Mouse (Mus musculus): Measurements from ENCODE around the gene Ap3b2.
A peak's percentile ranks its signal among the peaks of the same experiment; 100 is the strongest.
"Not testable (repeated sequence)": the region's sequence is repeated elsewhere in the genome, so short reads cannot be mapped to it uniquely, and the experiment has no call there.

Gene Ap3b2

GRCm38 (mm10) chr7:81493331-81494021, at the start of gene Ap3b2:
Ap3b2 (minus strand) TSS chr7:81493925.
- DNase-seq (ENCODE audit: low read depth, low spot score), result peak; percentile 54

GRCm38 (mm10) chr7:81542934-81543333, 49.2 kb upstream of the Ap3b2 start:
- DNase-seq (ENCODE audit: low read depth, low spot score), result no peak

GRCm38 (mm10) chr7:81541924-81542524, 48.3 kb upstream of the Ap3b2 start:
- DNase-seq (ENCODE audit: low read depth, low spot score), result no peak

- no peak for DNase-seq (ENCODE audit: low read depth, low spot score)
These were observed 47.3 kb upstream of the Ap3b2 start for GRCm38 (mm10) chr7:81540999-81541398.

GRCm38 (mm10) chr7:81539565-81539964, 45.8 kb upstream of the Ap3b2 start:
- no peak for DNase-seq (ENCODE audit: low read depth, low spot score)

- DNase-seq (ENCODE audit: low read depth, low spot score), result no peak
These were observed 44.4 kb upstream of the Ap3b2 start for GRCm38 (mm10) chr7:81538070-81538675.

GRCm38 (mm10) chr7:81536478-81536877, 42.8 kb upstream of the Ap3b2 start:
- no peak for DNase-seq (ENCODE audit: low read depth, low spot score)

- no peak for DNase-seq (ENCODE audit: low read depth, low spot score)
These were observed 37.7 kb upstream of the Ap3b2 start for GRCm38 (mm10) chr7:81531462-81531861.

GRCm38 (mm10) chr7:81528918-81529317, 35.2 kb upstream of the Ap3b2 start:
- DNase-seq (ENCODE audit: low read depth, low spot score), result no peak

GRCm38 (mm10) chr7:81523663-81524017, 29.9 kb upstream of the Ap3b2 start:
- DNase-seq (ENCODE audit: low read depth, low spot score), result no peak

GRCm38 (mm10) chr7:81523008-81523662, 29.4 kb upstream of the Ap3b2 start:
- DNase-seq (ENCODE audit: low read depth, low spot score), result peak; percentile 82

GRCm38 (mm10) chr7:81516154-81517030, 22.7 kb upstream of the Ap3b2 start:
- no peak for DNase-seq (ENCODE audit: low read depth, low spot score)

- DNase-seq (ENCODE audit: low read depth, low spot score), result no peak
These were observed 21.3 kb upstream of the Ap3b2 start for GRCm38 (mm10) chr7:81514906-81515590.

GRCm38 (mm10) chr7:81501050-81501449, 7.3 kb upstream of the Ap3b2 start:
- DNase-seq (ENCODE audit: low read depth, low spot score), result no peak

- DNase-seq (ENCODE audit: low read depth, low spot score), result no peak
These were observed 4.5 kb upstream of the Ap3b2 start, which contains the start of gene BC048679 for GRCm38 (mm10) chr7:81498181-81498580. BC048679 (minus strand) TSS chr7:81498281.

- no peak for DNase-seq (ENCODE audit: low read depth, low spot score)
These were observed 3.4 kb upstream of the Ap3b2 start for GRCm38 (mm10) chr7:81497171-81497570.

- no peak for DNase-seq (ENCODE audit: low read depth, low spot score)
These were observed 1.1 kb downstream of the Ap3b2 start for GRCm38 (mm10) chr7:81492628-81493027.

GRCm38 (mm10) chr7:81489649-81490048, 4.1 kb downstream of the Ap3b2 start:
- no peak for DNase-seq (ENCODE audit: low read depth, low spot score)

GRCm38 (mm10) chr7:81480800-81481199, 12.9 kb downstream of the Ap3b2 start:
- no peak for DNase-seq (ENCODE audit: low read depth, low spot score)

- no peak for DNase-seq (ENCODE audit: low read depth, low spot score)
These were observed 14.1 kb downstream of the Ap3b2 start for GRCm38 (mm10) chr7:81479531-81480090.

GRCm38 (mm10) chr7:81478261-81478660, 15.5 kb downstream of the Ap3b2 start:
- not testable (repeated sequence) for DNase-seq (ENCODE audit: low read depth, low spot score)
